Mouse (Mus musculus): ENCODE data around the gene Tnni3. TPM values are rescaled to one million over a fixed set of nuclear protein-coding genes. Genes with fewer than 3 reads are reported as not detected.
A peak's percentile ranks its signal among the peaks of the same experiment; 100 is the strongest.
"Not testable (repeated sequence)": the region's sequence is repeated elsewhere in the genome, so short reads cannot be mapped to it uniquely, and the experiment has no call there.

Gene Tnni3
- 1.6 TPM in 2 replicates for polyA plus RNA-seq (2015; fragmentation: Nextera tagmentation; extraction: Ambion mirVana)

DNA sequence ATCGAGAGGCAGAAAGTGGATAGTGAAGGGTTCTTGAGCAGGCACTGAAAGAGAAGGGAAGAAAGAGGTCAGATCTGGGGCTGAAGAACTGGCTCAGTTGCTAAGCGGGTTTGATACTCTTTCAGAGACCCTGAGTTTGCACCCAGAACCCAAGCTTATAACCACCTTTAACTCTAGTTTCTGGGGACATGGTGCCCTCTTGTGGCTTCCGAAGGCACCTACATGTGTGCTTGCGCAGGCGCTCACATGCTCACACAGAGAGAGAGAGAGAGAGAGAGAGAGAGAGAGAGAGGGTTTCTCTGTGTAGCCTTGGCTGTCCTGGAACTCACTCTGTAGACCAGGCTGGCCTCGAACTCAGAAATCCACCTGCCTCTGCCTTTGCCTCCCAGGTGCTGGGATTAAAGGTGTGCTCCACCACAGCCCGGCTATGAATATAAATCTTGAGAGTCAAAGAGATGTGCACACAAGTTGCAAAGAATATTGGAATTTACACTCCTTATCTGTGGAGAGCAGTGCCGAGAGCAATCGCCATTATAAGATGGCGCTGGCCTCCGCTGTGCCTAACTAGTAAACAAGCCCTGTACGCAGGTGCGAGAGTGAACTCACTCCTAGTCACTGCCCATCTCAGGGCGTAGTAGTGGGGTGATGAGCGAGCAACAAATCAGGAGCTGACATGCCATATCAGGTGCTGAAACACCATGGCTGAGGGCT, at the start of gene Tnni3:
TSS of gene Tnni3 (minus strand) at position 18 of the 711 bp plus-strand sequence.
- WGBS = 67% methylated on average over 15 of the region's 15 CpGs
- not testable (repeated sequence) for H3K4me3 ChIP-seq (ENCODE audit: low read length); H3K4me2 ChIP-seq (ENCODE audit: low read depth, low read length); H3K27ac ChIP-seq (ENCODE audit: low read length); H3K9me3 ChIP-seq (ENCODE audit: control insufficient read depth, low read length); H3K9ac ChIP-seq (ENCODE audit: low read depth, low read length); H3K36me3 ChIP-seq (ENCODE audit: control insufficient read depth, insufficient read depth, low read length); H3K27me3 ChIP-seq (replicated peaks; ENCODE audit: control insufficient read depth, insufficient read depth, low read length); H3K4me1 ChIP-seq (ENCODE audit: control insufficient read depth, insufficient read depth, low read length)
- ATAC-seq = peak; percentile 22; the same call in 1 of the 2 replicates

DNA sequence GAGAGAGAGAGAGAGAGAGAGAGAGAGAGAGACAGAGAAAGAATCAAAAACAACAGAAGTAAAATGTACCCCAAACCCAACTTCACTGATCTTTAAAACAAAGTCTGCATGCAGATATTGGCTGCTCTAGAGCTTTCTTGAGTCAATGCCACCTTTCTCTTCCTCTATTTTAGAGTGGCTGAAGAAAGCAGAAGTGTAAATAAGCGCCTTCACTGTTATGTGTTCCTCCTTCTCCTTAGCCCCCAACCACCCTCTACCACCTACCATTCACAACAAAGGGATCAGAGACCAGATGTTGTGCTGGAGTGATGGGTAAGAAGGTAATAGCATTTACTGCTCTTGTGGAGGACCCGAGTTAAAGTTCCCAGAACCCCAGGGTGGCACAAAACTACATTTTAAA, 48.3 kb upstream of the Tnni3 start:
- H3K27me3 ChIP-seq (replicated peaks; ENCODE audit: control insufficient read depth, insufficient read depth, low read length); H3K9ac ChIP-seq (ENCODE audit: low read depth, low read length); H3K4me1 ChIP-seq (ENCODE audit: control insufficient read depth, insufficient read depth, low read length); H3K4me2 ChIP-seq (ENCODE audit: low read depth, low read length); ATAC-seq; H3K27ac ChIP-seq (ENCODE audit: low read length); H3K9me3 ChIP-seq (ENCODE audit: control insufficient read depth, low read length); H3K4me3 ChIP-seq (ENCODE audit: low read length); H3K36me3 ChIP-seq (ENCODE audit: control insufficient read depth, insufficient read depth, low read length): not testable (repeated sequence)
- WGBS = 56% methylated on average over 2 of the region's 2 CpGs

DNA sequence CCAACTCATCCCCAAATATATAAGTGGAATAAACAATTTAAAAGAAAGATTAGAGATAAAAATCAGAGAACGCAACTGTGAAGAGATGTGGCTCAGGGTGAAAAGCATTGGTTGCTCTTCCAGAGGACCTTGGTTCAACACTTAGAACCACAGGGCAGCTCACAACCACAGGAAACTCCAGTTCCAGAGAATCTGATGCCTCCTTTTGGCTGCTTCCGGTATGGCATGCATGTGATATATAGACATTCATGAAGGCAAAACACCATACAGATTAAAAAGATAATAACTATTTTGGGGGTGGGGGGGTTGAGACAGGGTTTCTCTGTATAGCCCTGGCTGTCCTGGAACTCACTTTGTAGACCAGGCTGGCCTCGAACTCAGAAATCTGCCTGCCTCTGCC, 38.6 kb upstream of the Tnni3 start:
- H3K9me3 ChIP-seq (ENCODE audit: control insufficient read depth, low read length) = no peaks in the 10 kb centered on the region
- ATAC-seq = no peak

DNA sequence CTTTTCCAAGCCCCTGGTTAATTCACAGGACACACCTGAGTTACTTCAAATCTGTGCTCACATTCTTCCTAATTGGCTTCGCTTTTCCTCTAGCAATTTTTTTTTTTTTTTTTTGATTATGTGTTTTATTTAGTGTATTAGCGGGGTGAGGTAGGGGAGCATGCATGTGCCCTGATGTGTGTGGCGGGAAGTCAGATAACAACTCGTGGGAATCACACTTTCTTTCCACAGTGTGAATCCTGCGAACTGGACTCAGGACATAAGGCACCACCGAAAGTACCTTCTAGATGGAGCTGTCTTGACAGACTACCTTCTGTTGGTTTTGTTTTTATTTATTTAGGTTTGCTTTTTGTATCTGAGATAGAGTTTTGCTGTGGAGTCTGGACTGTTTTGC, 33.1 kb upstream of the Tnni3 start:
- Histone ChIP-seq H3K27ac (ENCODE audit: low read length) (no peak overlapping the region), H3K4me1 (ENCODE audit: control insufficient read depth, insufficient read depth, low read length) (no peaks in the 10 kb centered on the region), H3K36me3 (ENCODE audit: control insufficient read depth, insufficient read depth, low read length) (no peaks in the 10 kb centered on the region), H3K4me3 (ENCODE audit: low read length) (no peak overlapping the region), H3K9ac (ENCODE audit: low read depth, low read length) (no peak overlapping the region), H3K27me3 (replicated peaks; ENCODE audit: control insufficient read depth, insufficient read depth, low read length) (no peaks in the 10 kb centered on the region), H3K9me3 (ENCODE audit: control insufficient read depth, low read length) (no peaks in the 10 kb centered on the region), H3K4me2 (ENCODE audit: low read depth, low read length) (no peak overlapping the region)
- WGBS = 63% methylated on average over 6 of the region's 6 CpGs
- peak; percentile 40 for ATAC-seq

More for the DNA sequence above, 38.6 kb upstream of the Tnni3 start:
- Histone ChIP-seq H3K4me3 (ENCODE audit: low read length) (no peak overlapping the region), H3K27me3 (replicated peaks; ENCODE audit: control insufficient read depth, insufficient read depth, low read length) (no peaks in the 10 kb centered on the region), H3K4me2 (ENCODE audit: low read depth, low read length) (no peak overlapping the region), H3K9ac (ENCODE audit: low read depth, low read length) (no peak overlapping the region), H3K27ac (ENCODE audit: low read length) (no peak overlapping the region), H3K4me1 (ENCODE audit: control insufficient read depth, insufficient read depth, low read length) (no peaks in the 10 kb centered on the region), H3K36me3 (ENCODE audit: control insufficient read depth, insufficient read depth, low read length) (no peaks in the 10 kb centered on the region)
- WGBS = 93% methylated on average over 3 of the region's 3 CpGs

DNA sequence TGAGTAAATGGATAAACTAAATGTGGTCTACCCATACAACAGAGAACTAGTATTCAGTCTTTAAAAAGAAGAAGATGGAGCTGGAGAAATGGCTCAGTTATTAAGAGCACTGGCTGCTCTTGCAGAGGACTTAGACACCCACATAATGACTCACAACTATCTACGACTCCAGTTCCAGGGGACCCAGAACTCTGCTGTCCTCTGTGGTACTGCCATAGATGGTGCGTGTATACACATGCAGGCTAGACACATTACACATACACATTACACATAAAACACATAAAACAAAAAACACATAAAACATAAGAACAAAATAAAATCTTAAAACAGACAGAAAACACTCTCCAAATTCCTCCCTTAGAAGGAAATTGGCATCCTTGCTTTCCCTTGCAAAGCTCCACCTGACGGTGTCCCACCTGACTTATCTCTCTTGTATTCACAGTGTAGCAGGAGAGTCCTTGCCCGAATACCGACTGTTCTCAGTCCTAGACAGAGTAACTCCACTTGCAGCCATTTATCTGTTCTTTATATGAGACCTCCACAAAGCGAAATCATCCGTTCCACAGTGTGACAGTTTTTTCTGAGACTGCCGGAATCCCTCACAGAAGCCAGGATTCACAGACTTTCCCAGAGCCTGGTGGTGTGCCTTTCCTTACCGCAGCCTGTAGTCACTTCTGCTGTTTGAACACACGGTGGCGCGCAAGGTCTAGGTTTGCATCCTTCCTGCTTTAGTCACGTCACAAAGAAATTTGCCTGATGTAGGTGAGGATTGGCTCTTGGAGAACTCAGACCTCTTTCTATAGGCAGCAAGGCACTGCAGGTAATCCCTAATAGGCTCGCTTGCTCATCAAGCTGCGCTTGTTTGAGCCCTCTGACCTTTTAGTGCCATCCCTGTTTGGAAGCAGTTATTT, 32.5 kb upstream of the Tnni3 start:
- 20% methylated on average over 15 of the region's 15 CpGs for WGBS
- no peak overlapping the region for H3K27ac ChIP-seq (ENCODE audit: low read length)
- no peaks in the 10 kb centered on the region for H3K27me3 ChIP-seq (replicated peaks; ENCODE audit: control insufficient read depth, insufficient read depth, low read length)
- H3K4me1 ChIP-seq (ENCODE audit: control insufficient read depth, insufficient read depth, low read length) = no peaks in the 10 kb centered on the region
- no peak overlapping the region for H3K9ac ChIP-seq (ENCODE audit: low read depth, low read length)
- H3K36me3 ChIP-seq (ENCODE audit: control insufficient read depth, insufficient read depth, low read length) = no peaks in the 10 kb centered on the region
- no peak overlapping the region for H3K4me3 ChIP-seq (ENCODE audit: low read length)
- ATAC-seq = peak; percentile 95
- no peak overlapping the region for H3K4me2 ChIP-seq (ENCODE audit: low read depth, low read length)
- H3K9me3 ChIP-seq (ENCODE audit: control insufficient read depth, low read length) = no peaks in the 10 kb centered on the region

DNA sequence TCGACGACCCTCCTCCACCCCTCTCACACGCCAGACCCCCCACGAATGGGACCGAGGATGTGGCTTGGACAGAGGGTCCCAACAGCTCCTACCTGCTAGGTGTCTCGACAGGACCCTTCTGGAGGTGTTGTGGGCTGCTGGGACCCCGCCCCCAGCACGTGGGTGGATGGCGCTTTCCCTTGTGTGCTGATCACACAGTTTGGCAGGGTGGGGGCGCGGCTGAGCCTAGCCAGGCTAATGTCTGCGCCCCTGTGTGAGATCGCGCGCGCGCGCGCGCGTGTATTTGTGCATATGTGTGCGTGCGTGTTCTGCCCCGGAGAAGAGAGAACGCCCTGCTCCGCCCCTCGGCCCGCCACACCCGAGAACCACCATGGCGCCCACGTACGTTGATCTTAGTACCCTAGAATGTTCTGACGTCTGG, 23.2 kb upstream of the Tnni3 start, which contains the start of gene Syt5:
TSS of gene Syt5 (minus strand) at position 321 of the 421 bp plus-strand sequence.
- Histone ChIP-seq H3K9ac (ENCODE audit: low read depth, low read length) (peak within 1 kb of the TSS; percentile 40; the same call in 1 of the 2 replicates), H3K4me3 (ENCODE audit: low read length) (peak within 1 kb of the TSS; percentile 41), H3K4me2 (ENCODE audit: low read depth, low read length) (peak within 1 kb of the TSS; percentile 67), H3K36me3 (ENCODE audit: control insufficient read depth, insufficient read depth, low read length) (no peaks in the 10 kb centered on the region), H3K27me3 (replicated peaks; ENCODE audit: control insufficient read depth, insufficient read depth, low read length) (0 out of 2 replicates have a peak, but pooled peaks cover 5% of the 10 kb centered on the region), H3K9me3 (ENCODE audit: control insufficient read depth, low read length) (no peaks in the 10 kb centered on the region), H3K4me1 (ENCODE audit: control insufficient read depth, insufficient read depth, low read length) (peaks cover 6% of the 10 kb centered on the region), H3K27ac (ENCODE audit: low read length) (no peak within 1 kb of the TSS)
- WGBS = 5% methylated on average over 33 of the region's 33 CpGs
- peak; percentile 63 for ATAC-seq

DNA sequence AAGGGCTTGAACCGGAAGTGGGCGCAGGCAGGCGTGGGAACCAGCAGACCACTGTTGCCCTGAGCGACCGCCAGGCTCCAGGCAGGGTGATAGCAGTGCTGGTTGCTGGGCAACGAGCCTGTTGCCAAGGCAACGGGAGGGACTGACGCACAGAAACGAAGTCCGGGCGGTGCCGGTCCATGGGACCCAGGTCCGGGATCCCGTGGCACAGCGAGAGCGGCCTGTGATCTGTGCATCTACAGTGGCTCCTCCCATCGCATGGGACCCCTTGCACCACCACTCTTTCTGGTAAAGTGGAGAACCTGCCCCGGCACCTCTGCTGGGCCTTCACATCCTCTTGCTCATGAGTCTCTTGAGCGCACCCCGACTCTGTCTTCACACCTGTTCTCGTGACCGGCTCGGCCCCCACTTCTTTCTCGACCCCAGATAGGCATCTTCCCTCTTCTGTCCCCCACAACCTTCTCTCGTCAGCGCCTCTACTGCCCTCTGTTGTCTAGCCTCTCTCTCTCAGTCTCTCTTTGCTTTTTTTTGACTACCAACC, 22.6 kb upstream of the Tnni3 start:
- H3K36me3 ChIP-seq (ENCODE audit: control insufficient read depth, insufficient read depth, low read length) = no peaks in the 10 kb centered on the region
- peak; percentile 71 for ATAC-seq
- H3K9me3 ChIP-seq (ENCODE audit: control insufficient read depth, low read length) = no peaks in the 10 kb centered on the region
- no peak overlapping the region for H3K9ac ChIP-seq (ENCODE audit: low read depth, low read length)
- peaks cover 6% of the 10 kb centered on the region for H3K4me1 ChIP-seq (ENCODE audit: control insufficient read depth, insufficient read depth, low read length)
- WGBS = 2% methylated on average over 26 of the region's 26 CpGs
- peak overlapping the region; percentile 41 for H3K4me3 ChIP-seq (ENCODE audit: low read length)
- peak overlapping the region; percentile 67 for H3K4me2 ChIP-seq (ENCODE audit: low read depth, low read length)
- H3K27me3 ChIP-seq (replicated peaks; ENCODE audit: control insufficient read depth, insufficient read depth, low read length) = 0 out of 2 replicates have a peak, but pooled peaks cover 5% of the 10 kb centered on the region
- H3K27ac ChIP-seq (ENCODE audit: low read length) = no peak overlapping the region

DNA sequence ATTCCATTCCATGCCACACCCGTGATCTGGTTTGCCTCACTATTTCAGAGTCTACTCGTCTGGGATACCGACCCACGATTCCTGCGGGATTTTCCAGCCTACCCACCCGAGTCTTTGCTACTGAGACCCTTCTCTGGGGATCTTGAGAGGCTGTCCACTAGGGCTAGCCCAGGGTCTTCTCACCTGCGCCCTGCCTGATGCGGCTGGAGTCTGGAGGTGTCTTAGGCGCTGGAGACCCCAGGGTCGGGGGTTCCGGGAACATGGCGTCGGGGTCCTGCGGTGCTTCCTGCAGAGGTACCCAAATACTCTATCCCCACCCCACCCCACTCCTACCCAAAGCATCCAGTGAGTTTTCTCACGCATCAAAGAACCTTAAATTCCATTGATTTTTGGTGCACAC, 22.0 kb upstream of the Tnni3 start:
- Histone ChIP-seq H3K27me3 (replicated peaks; ENCODE audit: control insufficient read depth, insufficient read depth, low read length) (0 out of 2 replicates have a peak, but pooled peaks cover 5% of the 10 kb centered on the region), H3K4me2 (ENCODE audit: low read depth, low read length) (no peak overlapping the region), H3K27ac (ENCODE audit: low read length) (no peak overlapping the region), H3K9ac (ENCODE audit: low read depth, low read length) (no peak overlapping the region), H3K4me1 (ENCODE audit: control insufficient read depth, insufficient read depth, low read length) (peaks cover 6% of the 10 kb centered on the region), H3K9me3 (ENCODE audit: control insufficient read depth, low read length) (no peaks in the 10 kb centered on the region), H3K4me3 (ENCODE audit: low read length) (no peak overlapping the region), H3K36me3 (ENCODE audit: control insufficient read depth, insufficient read depth, low read length) (no peaks in the 10 kb centered on the region)
- ATAC-seq = no peak
- WGBS = 80% methylated on average over 15 of the region's 15 CpGs

DNA sequence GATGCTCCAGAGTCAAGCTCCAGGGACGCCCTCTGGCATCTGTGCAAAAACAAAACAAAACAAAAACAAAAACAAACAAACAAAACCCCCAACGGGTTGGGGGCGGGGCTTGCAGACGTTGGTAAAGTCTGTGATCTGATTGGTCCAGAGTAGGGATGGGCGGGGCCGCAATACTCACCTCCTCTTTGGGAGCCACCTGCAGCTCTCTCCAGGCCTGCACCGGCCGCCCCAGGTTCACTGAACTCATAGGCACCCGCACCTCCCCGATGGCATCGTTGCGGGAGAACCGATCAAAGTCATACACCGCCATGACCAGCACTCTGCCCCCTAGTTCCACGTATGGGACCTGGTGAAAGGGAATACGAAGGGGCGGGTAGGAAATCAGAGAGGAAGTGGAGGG, 18.0 kb upstream of the Tnni3 start:
- Histone ChIP-seq H3K4me2 (ENCODE audit: low read depth, low read length) (no peak overlapping the region), H3K27ac (ENCODE audit: low read length) (no peak overlapping the region), H3K9me3 (ENCODE audit: control insufficient read depth, low read length) (no peaks in the 10 kb centered on the region), H3K36me3 (ENCODE audit: control insufficient read depth, insufficient read depth, low read length) (no peaks in the 10 kb centered on the region), H3K27me3 (replicated peaks; ENCODE audit: control insufficient read depth, insufficient read depth, low read length) (0 out of 2 replicates have a peak, but pooled peaks cover 3% of the 10 kb centered on the region), H3K4me1 (ENCODE audit: control insufficient read depth, insufficient read depth, low read length) (0 out of 2 replicates have a peak, but pooled peaks cover 3% of the 10 kb centered on the region), H3K4me3 (ENCODE audit: low read length) (no peak overlapping the region), H3K9ac (ENCODE audit: low read depth, low read length) (no peak overlapping the region)
- WGBS = 39% methylated on average over 17 of the region's 17 CpGs
- no peak for ATAC-seq
